Mouse (Mus musculus) spleen, postnatal 4 days (tissue): ENCODE data around the gene Slc35e3.

Experiments used
- DNase-seq, 2 experiments: peaks; one replicate each; pipeline ENCODE4 v3.0.0; 2022; ENCODE audit warnings: low spot score in 2 of 2

Gene Slc35e3

GRCm38 (mm10) chr10:117776281-117777102 lies 30.3 kb upstream of the Slc35e3 start:
- DNase-seq, result no peak

GRCm38 (mm10) chr10:117775401-117776144 lies 29.4 kb upstream of the Slc35e3 start:
- no peak for DNase-seq

- DNase-seq, result no peak
Observed at GRCm38 (mm10) chr10:117774817-117775120, 28.6 kb upstream of the Slc35e3 start.

- DNase-seq, result no peak
Observed at GRCm38 (mm10) chr10:117774011-117774816, 28.0 kb upstream of the Slc35e3 start.

GRCm38 (mm10) chr10:117773106-117773720 lies 27.0 kb upstream of the Slc35e3 start:
- DNase-seq, result no peak

GRCm38 (mm10) chr10:117772364-117773105 lies 26.4 kb upstream of the Slc35e3 start:
- no peak for DNase-seq

GRCm38 (mm10) chr10:117771131-117771510 lies 25.0 kb upstream of the Slc35e3 start:
- no peak for DNase-seq

GRCm38 (mm10) chr10:117770286-117771130 lies 24.3 kb upstream of the Slc35e3 start:
- no peak for DNase-seq

GRCm38 (mm10) chr10:117769541-117770285 lies 23.5 kb upstream of the Slc35e3 start:
- DNase-seq, result no peak

GRCm38 (mm10) chr10:117768141-117768440 lies 21.9 kb upstream of the Slc35e3 start:
- DNase-seq, result no peak

GRCm38 (mm10) chr10:117767286-117768140 lies 21.3 kb upstream of the Slc35e3 start:
- no peak for DNase-seq

GRCm38 (mm10) chr10:117766896-117767160 lies 20.7 kb upstream of the Slc35e3 start:
- DNase-seq, result no peak

- DNase-seq, result no peak
Observed at GRCm38 (mm10) chr10:117766111-117766895, 20.1 kb upstream of the Slc35e3 start.

GRCm38 (mm10) chr10:117765116-117765894 lies 19.1 kb upstream of the Slc35e3 start:
- DNase-seq, result no peak

GRCm38 (mm10) chr10:117764598-117764997 lies 18.4 kb upstream of the Slc35e3 start:
- DNase-seq, result no peak

- no peak for DNase-seq
Observed at GRCm38 (mm10) chr10:117763588-117764190, 17.5 kb upstream of the Slc35e3 start.

GRCm38 (mm10) chr10:117762966-117763365 lies 16.8 kb upstream of the Slc35e3 start:
- DNase-seq, result no peak
